Mouse (Mus musculus) embryonic facial prominence, embryonic 11.5 days (tissue): Measurements from ENCODE around the gene Cacnb4. TPM values are rescaled to one million over a fixed set of nuclear protein-coding genes. Genes with fewer than 3 reads are reported as not detected.

Experiments
- ATAC-seq: fragments of 200-750 bp; cut with Nextera tagmentation; replicated peaks from 2 replicates; pipeline ENCODE4 v1.8.0; 2017; ENCODE audit warnings: low read depth; ENCODE audit not compliant: insufficient number of reproducible peaks, low FRiP score, low TSS enrichment
- DNase-seq: peaks from one replicate; pipeline ENCODE4 v3.0.0-alpha.2; 2015; ENCODE audit warnings: low spot score
- H3K27ac ChIP-seq: fragments of 300-500 bp; sonication (generic); replicated peaks from 2 replicates; pipeline ENCODE4 v1.5.1; 2014; ENCODE audit warnings: mild to moderate bottlenecking, low read depth, low read length, control low read depth
- H3K27me3 ChIP-seq: fragments of 300-500 bp; sonication (generic); 2 replicates; pipeline ENCODE4 v1.6.1; 2014; ENCODE audit warnings: mild to moderate bottlenecking, low read length, moderate library complexity, mixed read lengths; ENCODE audit not compliant: control insufficient read depth, insufficient read depth
- H3K36me3 ChIP-seq: fragments of 300-500 bp; sonication (generic); replicated peaks from 2 replicates; pipeline ENCODE4 v1.6.1; 2014; ENCODE audit warnings: low read depth, mild to moderate bottlenecking, low read length, moderate library complexity, mixed read lengths; ENCODE audit not compliant: control insufficient read depth, insufficient read depth
- H3K4me1 ChIP-seq: fragments of 300-500 bp; sonication (generic); 2 replicates; pipeline ENCODE4 v1.6.1; 2014; ENCODE audit warnings: low read length, mixed read lengths; ENCODE audit not compliant: control insufficient read depth, insufficient read depth
- H3K4me2 ChIP-seq: fragments of 300-500 bp; sonication (generic); 2 replicates; pipeline ENCODE4 v1.6.1; 2014; ENCODE audit warnings: low read depth, mild to moderate bottlenecking, control low read depth, low read length, moderate library complexity
- H3K4me3 ChIP-seq: fragments of 300-500 bp; sonication (generic); 2 replicates; pipeline ENCODE4 v1.5.1; 2014; ENCODE audit warnings: low read depth, low read length, control low read depth
- H3K9ac ChIP-seq: fragments of 300-500 bp; sonication (generic); replicated peaks from 2 replicates; pipeline ENCODE4 v1.6.1; 2014; ENCODE audit warnings: mild to moderate bottlenecking, control low read depth, low read length
- H3K9me3 ChIP-seq: fragments of 300-500 bp; sonication (generic); replicated peaks from 2 replicates; pipeline ENCODE4 v1.6.1; 2016; ENCODE audit warnings: mild to moderate bottlenecking, low read length, inconsistent platforms, mixed read lengths; ENCODE audit not compliant: control insufficient read depth
- WGBS: fragments of 180-500 bp; shearing (Covaris S2); extraction: QIAGEN DNeasy Blood & Tissue Kit; methylation state at CpG from one replicate; pipeline ENCODE4 v1.1.7; 2014; 5-methylcytosine and 5-hydroxymethylcytosine counted together
- polyA plus RNA-seq: library from polyadenylated mRNA; unstranded; fragments of >200 nt; fragmentation: Nextera tagmentation; extraction: Ambion mirVana; gene quantifications from 2 replicates; pipeline ENCODE4 v1.2.1, GENCODE M21; 2014

Cacnb4 gene
- polyA plus RNA-seq, 1 experiment from 2014 or later: 0.95 TPM

- Histone ChIP-seq H3K4me2 (no peak overlapping the region), H3K9ac (no peak overlapping the region), H3K27me3 (no peaks in the 10 kb centered on the region), H3K4me3 (no peak overlapping the region), H3K27ac (no peak overlapping the region), H3K36me3 (no peaks in the 10 kb centered on the region), H3K4me1 (no peaks in the 10 kb centered on the region), H3K9me3 (no peaks in the 10 kb centered on the region)
- DNase-seq (no peak), ATAC-seq (no peak)
- WGBS: 24% methylated on average over 13 of the region's 13 CpGs
Observed at GRCm38 (mm10) chr2:52511799-52512198, 164.8 kb downstream of the Cacnb4 start.

- Histone ChIP-seq H3K4me3 (no peak overlapping the region), H3K9ac (no peak overlapping the region), H3K27ac (no peak overlapping the region), H3K4me2 (no peak overlapping the region), H3K27me3 (no peaks in the 10 kb centered on the region), H3K4me1 (no peaks in the 10 kb centered on the region), H3K9me3 (no peaks in the 10 kb centered on the region), H3K36me3 (no peaks in the 10 kb centered on the region)
- ATAC-seq (no peak), DNase-seq (no peak)
- WGBS: 67% methylated on average over 19 of the region's 19 CpGs
Observed at GRCm38 (mm10) chr2:52509779-52510500, 166.7 kb downstream of the Cacnb4 start.

- H3K9me3 ChIP-seq: no peaks in the 10 kb centered on the region
- H3K27me3 ChIP-seq: no peaks in the 10 kb centered on the region
- no peak overlapping the region for H3K27ac ChIP-seq
- H3K4me1 ChIP-seq: no peaks in the 10 kb centered on the region
- no peak overlapping the region for H3K9ac ChIP-seq
- H3K4me3 ChIP-seq: no peak overlapping the region
- 73% methylated on average over 2 of the region's 2 CpGs for WGBS
- H3K4me2 ChIP-seq: no peak overlapping the region
- ATAC-seq (no peak), DNase-seq (no peak)
- H3K36me3 ChIP-seq: no peaks in the 10 kb centered on the region
Observed at GRCm38 (mm10) chr2:52505164-52505563, 171.5 kb downstream of the Cacnb4 start.

GRCm38 (mm10) chr2:52504762-52505161 lies 171.9 kb downstream of the Cacnb4 start:
- WGBS: 87% methylated on average over 3 of the region's 3 CpGs
- Histone ChIP-seq H3K4me1 (no peaks in the 10 kb centered on the region), H3K27me3 (no peaks in the 10 kb centered on the region), H3K4me2 (no peak overlapping the region), H3K9ac (no peak overlapping the region), H3K27ac (no peak overlapping the region), H3K36me3 (no peaks in the 10 kb centered on the region), H3K4me3 (no peak overlapping the region), H3K9me3 (no peaks in the 10 kb centered on the region)
- DNase-seq (no peak), ATAC-seq (no peak)

DNA sequence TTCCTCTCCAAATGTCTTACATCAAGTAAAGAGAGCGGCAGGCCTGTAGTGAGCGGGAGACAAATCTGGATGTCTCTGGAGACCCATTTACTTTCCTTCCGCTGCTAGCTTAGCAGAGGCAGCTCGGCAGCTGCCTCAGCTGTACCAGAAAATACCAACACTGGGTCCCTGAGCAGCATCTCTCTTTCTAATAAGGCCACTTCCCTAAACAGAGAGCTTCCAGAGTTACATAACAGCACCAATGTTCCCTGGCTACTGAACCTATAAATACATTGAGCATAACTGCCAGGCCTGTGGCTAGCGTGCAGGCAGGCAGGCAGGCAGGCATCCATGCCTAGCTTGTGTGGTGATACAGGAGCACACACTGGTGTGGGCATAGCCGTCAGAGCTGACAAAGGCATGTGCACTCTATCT lies 176.8 kb downstream of the Cacnb4 start:
- Histone ChIP-seq H3K36me3 (no peaks in the 10 kb centered on the region), H3K27me3 (no peaks in the 10 kb centered on the region), H3K27ac (no peak overlapping the region), H3K9me3 (no peaks in the 10 kb centered on the region), H3K9ac (no peak overlapping the region), H3K4me3 (no peak overlapping the region), H3K4me2 (no peak overlapping the region), H3K4me1 (no peaks in the 10 kb centered on the region)
- DNase-seq (no peak), ATAC-seq (no peak)
- WGBS: 82% methylated on average over 6 of the region's 6 CpGs

DNA sequence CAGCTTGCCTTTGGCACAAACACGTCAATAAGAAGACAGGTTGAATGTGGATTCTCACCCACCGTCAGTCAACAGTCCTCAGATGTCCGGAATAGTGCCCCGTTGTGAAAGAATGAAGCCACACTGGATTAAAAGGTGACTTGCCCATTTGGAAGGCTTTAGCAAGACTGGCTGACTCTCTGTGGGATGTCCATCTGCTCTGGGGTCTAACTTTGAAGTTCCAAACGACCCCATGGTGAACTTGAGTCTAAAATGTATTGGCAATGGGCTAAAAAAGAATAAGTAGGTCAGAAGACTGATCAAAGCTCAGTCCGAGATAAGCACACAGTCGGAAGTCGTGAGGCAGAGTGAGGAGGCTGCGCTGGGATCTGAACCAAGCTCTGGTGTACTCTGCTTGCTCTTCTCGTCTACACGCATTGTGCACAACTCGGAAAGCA lies 177.5 kb downstream of the Cacnb4 start:
- Histone ChIP-seq H3K9me3 (no peaks in the 10 kb centered on the region), H3K4me1 (no peaks in the 10 kb centered on the region), H3K4me2 (no peak overlapping the region), H3K27me3 (no peaks in the 10 kb centered on the region), H3K27ac (no peak overlapping the region), H3K36me3 (no peaks in the 10 kb centered on the region), H3K4me3 (no peak overlapping the region), H3K9ac (no peak overlapping the region)
- WGBS: 81% methylated on average over 12 of the region's 12 CpGs
- DNase-seq: no peak
- no peak for ATAC-seq

- H3K27ac ChIP-seq: no peak overlapping the region
- no peak overlapping the region for H3K9ac ChIP-seq
- H3K9me3 ChIP-seq: no peaks in the 10 kb centered on the region
- no peak overlapping the region for H3K4me2 ChIP-seq
- no peak for ATAC-seq
- H3K27me3 ChIP-seq: no peaks in the 10 kb centered on the region
- H3K4me1 ChIP-seq: no peaks in the 10 kb centered on the region
- DNase-seq: no peak
- H3K4me3 ChIP-seq: no peak overlapping the region
- no peaks in the 10 kb centered on the region for H3K36me3 ChIP-seq
- WGBS: 85% methylated on average over 11 of the region's 11 CpGs
Observed at GRCm38 (mm10) chr2:52495097-52495694, 181.4 kb downstream of the Cacnb4 start.

DNA sequence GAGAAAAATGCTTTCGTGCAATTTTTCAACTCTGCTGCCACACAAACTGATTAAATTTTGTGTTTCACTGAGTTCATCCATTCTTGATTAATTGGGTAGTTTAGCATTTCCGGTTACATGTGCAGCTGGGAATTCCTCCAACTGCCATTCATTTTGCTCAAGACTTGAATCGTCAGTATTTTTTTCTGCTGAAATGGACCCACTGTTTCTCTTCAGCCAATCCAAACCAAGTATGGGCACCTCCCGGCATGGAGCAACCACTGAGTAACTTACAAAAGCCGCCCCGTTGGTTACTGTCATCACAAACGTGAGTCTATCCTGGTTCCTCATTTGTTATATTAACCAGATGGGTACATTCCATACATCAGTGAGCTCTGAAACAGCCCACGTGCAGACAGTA lies 182.4 kb downstream of the Cacnb4 start:
- no peak overlapping the region for H3K4me2 ChIP-seq
- no peaks in the 10 kb centered on the region for H3K36me3 ChIP-seq
- no peaks in the 10 kb centered on the region for H3K9me3 ChIP-seq
- no peak overlapping the region for H3K27ac ChIP-seq
- no peak for ATAC-seq
- H3K27me3 ChIP-seq: no peaks in the 10 kb centered on the region
- no peak overlapping the region for H3K9ac ChIP-seq
- no peak overlapping the region for H3K4me3 ChIP-seq
- H3K4me1 ChIP-seq: no peaks in the 10 kb centered on the region
- no peak for DNase-seq
- WGBS: 69% methylated on average over 8 of the region's 8 CpGs
